Mouse (Mus musculus) ES-E14 (cell line): Measurements from ENCODE around the gene Ncam1.

Experiments
- ZC3H11A ChIP-seq: IDR thresholded peaks from 2 replicates; pipeline ENCODE4 v1.6.1; 2012; ENCODE audit warnings: low read depth, mild to moderate bottlenecking, inconsistent platforms, low read length, borderline replicate concordance
- ZNF384 ChIP-seq: IDR thresholded peaks from 2 replicates; pipeline ENCODE4 v1.6.1; 2012; ENCODE audit warnings: low read depth, low read length, inconsistent platforms

DNA sequence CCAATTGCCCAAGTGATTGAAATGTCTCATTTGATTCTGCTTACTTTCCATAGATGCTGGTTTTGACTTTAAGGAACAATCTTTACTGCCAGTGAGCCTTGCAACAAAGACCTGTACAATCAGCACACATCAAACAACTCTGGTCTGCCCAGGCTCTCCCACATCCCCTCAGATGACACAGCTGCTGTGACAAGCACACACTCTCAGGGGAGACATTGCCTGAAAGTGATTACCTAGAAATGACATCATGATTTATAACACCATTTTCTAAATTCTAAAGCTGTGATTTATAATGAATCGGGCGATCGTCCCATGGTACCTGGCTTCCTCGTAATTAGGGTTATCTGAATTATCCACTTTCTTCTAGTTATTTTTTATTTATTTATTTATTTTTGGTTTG, 42.0 kb downstream of the Ncam1 start:
- TF ChIP-seq ZNF384 (no peak), ZC3H11A (no peak)
